Mouse (Mus musculus) ES-E14 (cell line): ENCODE results near the gene Ttc38.

ENCODE experiments used
- CHD2 ChIP-seq: IDR thresholded peaks from 2 replicates; pipeline ENCODE4 v1.6.1; 2014; ENCODE audit warnings: mild to moderate bottlenecking, low read depth, low read length, inconsistent platforms
- MAFK ChIP-seq: IDR thresholded peaks from 2 replicates; pipeline ENCODE4 v1.6.1; 2014; ENCODE audit warnings: mild to moderate bottlenecking, low read depth, low read length, inconsistent platforms; ENCODE audit not compliant: insufficient read depth
- ZC3H11A ChIP-seq: IDR thresholded peaks from 2 replicates; pipeline ENCODE4 v1.6.1; 2012; ENCODE audit warnings: low read depth, mild to moderate bottlenecking, inconsistent platforms, low read length, borderline replicate concordance
- ZNF384 ChIP-seq: IDR thresholded peaks from 2 replicates; pipeline ENCODE4 v1.6.1; 2012; ENCODE audit warnings: low read depth, low read length, inconsistent platforms

DNA sequence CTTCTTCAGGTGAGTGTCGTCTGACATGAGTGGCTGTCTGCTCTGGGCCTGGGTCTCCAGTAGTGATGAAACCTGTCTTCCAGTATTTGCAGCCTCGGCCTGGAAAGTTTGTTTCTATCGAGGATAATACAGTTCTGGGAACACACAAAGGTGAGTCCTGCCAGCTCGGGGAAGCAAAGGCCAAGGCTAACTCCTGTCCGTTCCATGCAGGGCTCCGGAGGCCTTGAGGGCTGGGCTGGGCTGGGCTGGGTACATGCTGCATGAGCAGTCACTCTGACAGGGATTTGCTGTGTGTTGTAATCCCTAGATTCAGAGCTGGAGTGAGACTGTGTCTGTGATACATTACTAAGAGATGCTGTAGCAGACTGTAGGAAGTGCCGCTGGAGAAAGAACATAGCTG is 61.8 kb downstream of the Ttc38 start:
- TF ChIP-seq ZC3H11A = no peak
- no peak for TF ChIP-seq CHD2
- TF ChIP-seq ZNF384 = no peak
- TF ChIP-seq MAFK = no peak
